ENCODE assay signal across 17 mouse cellular contexts in the genomic region with DNA sequence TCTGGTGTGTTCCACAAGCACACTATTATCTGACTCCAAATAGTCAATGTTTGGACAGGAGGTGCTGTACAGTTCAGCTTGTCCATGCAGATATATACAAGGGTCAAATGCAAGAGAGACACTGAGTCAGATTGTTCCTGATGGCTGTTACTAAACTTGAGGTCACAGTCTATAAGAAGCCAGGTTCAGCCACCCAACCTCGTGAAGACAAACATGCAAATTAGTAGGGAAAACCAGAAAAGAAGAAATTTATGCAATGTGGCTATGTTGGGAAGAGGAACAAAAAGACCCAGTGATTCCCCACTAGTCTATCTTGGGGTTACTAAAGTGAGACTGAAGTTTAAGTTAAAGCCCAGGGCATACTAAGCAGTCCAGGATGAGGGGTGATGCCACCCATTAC. TPM values are rescaled to one million over a fixed set of nuclear protein-coding genes. Genes with fewer than 3 reads are reported as not detected.
DNase-seq lines count a peak whose midpoint lies in the region; ATAC-seq lines count a peak whose summit lies in the region.
"Had no signal": no experiment of that assay in that cellular context is flagged by ENCODE, and none has a peak within 500 bp of the region (broad histone marks: within the 10 kb centered on the region; RNA-seq: fewer than 3 reads in every experiment).

No protein-coding gene starts in this region.

- H3K36me3 ChIP-seq in forebrain, embryonic 12.5 days (replicated peaks): peaks cover 3% of the 10 kb centered on the region
- H3K36me3 ChIP-seq in forebrain, embryonic 11.5 days (ENCODE audit: control insufficient read depth, insufficient read depth, low read length): no peaks in the 10 kb centered on the region
- peaks cover 1% of the 10 kb centered on the region for H3K36me3 ChIP-seq in embryonic facial prominence, embryonic 12.5 days
- H3K36me3 ChIP-seq in hindbrain, embryonic 15.5 days: 0 out of 2 replicates have a peak, but pooled peaks cover 5% of the 10 kb centered on the region
- H3K36me3 ChIP-seq in midbrain, embryonic 14.5 days (ENCODE audit: control insufficient read depth, insufficient read depth, low read length): peaks cover 5% of the 10 kb centered on the region; the same call in 1 of the 2 replicates
- H3K36me3 ChIP-seq: liver, embryonic 15.5 days had no signal

- H3K27ac ChIP-seq in forebrain, embryonic 12.5 days: no peak overlapping the region
- H3K27ac ChIP-seq in forebrain, embryonic 11.5 days (ENCODE audit: low read depth, low read length): no peak overlapping the region
- H3K27ac ChIP-seq in embryonic facial prominence, embryonic 12.5 days: no peak overlapping the region
- H3K27ac ChIP-seq in hindbrain, embryonic 15.5 days (replicated peaks): no peak overlapping the region
- peak overlapping the region; percentile 95; the same call in 1 of the 2 replicates for H3K27ac ChIP-seq in midbrain, embryonic 14.5 days (replicated peaks; ENCODE audit: low read depth, low read length)
- H3K27ac ChIP-seq: liver, embryonic 15.5 days had no signal

- H3K27me3 ChIP-seq in forebrain, embryonic 12.5 days: no peaks in the 10 kb centered on the region
- no peaks in the 10 kb centered on the region for H3K27me3 ChIP-seq in forebrain, embryonic 11.5 days (ENCODE audit: control insufficient read depth, insufficient read depth, low read length)
- no peaks in the 10 kb centered on the region for H3K27me3 ChIP-seq in embryonic facial prominence, embryonic 12.5 days
- no peaks in the 10 kb centered on the region for H3K27me3 ChIP-seq in hindbrain, embryonic 15.5 days
- no peaks in the 10 kb centered on the region for H3K27me3 ChIP-seq in midbrain, embryonic 14.5 days (ENCODE audit: control insufficient read depth, insufficient read depth, low read length)

- H3K9me3 ChIP-seq in forebrain, embryonic 12.5 days: no peaks in the 10 kb centered on the region
- no peaks in the 10 kb centered on the region for H3K9me3 ChIP-seq in forebrain, embryonic 11.5 days (ENCODE audit: control insufficient read depth, low read length)
- no peaks in the 10 kb centered on the region for H3K9me3 ChIP-seq in embryonic facial prominence, embryonic 12.5 days
- H3K9me3 ChIP-seq in hindbrain, embryonic 15.5 days: no peaks in the 10 kb centered on the region
- H3K9me3 ChIP-seq in midbrain, embryonic 14.5 days (ENCODE audit: control insufficient read depth, low read length): no peaks in the 10 kb centered on the region
- H3K9me3 ChIP-seq: liver, embryonic 15.5 days had no signal

- peak overlapping the region; percentile 72 for H3K4me2 ChIP-seq in forebrain, embryonic 12.5 days
- no peak overlapping the region for H3K4me2 ChIP-seq in forebrain, embryonic 11.5 days (ENCODE audit: low read depth, low read length, severe bottlenecking)
- 0 out of 2 replicates have a peak overlapping the region, but pooled peaks have one; percentile 72 for H3K4me2 ChIP-seq in embryonic facial prominence, embryonic 12.5 days (replicated peaks)
- H3K4me2 ChIP-seq in hindbrain, embryonic 15.5 days: peak overlapping the region; percentile 67; the same call in 1 of the 2 replicates
- peak overlapping the region; percentile 72 for H3K4me2 ChIP-seq in midbrain, embryonic 14.5 days (ENCODE audit: low read length)
- H3K4me2 ChIP-seq: liver, embryonic 15.5 days had no signal

- ATAC-seq in forebrain, embryonic 12.5 days (ENCODE audit: low FRiP score): no peak
- no peak for ATAC-seq in forebrain, embryonic 11.5 days (replicated peaks; ENCODE audit: low FRiP score)
- ATAC-seq in embryonic facial prominence, embryonic 12.5 days (ENCODE audit: insufficient number of reproducible peaks, insufficient read depth, low FRiP score, low TSS enrichment): no peak
- ATAC-seq in hindbrain, embryonic 15.5 days (ENCODE audit: low FRiP score, low read depth): no peak
- no peak for ATAC-seq in midbrain, embryonic 14.5 days (ENCODE audit: low FRiP score, low TSS enrichment)
- ATAC-seq: inflammation-experienced regulatory T-cells, adult 6 months had no signal

- WGBS in forebrain, embryonic 12.5 days: 23% methylated on average over 1 of the region's 1 CpGs
- 26% methylated on average over 1 of the region's 1 CpGs for whole genome bisulfite sequencing in forebrain, embryonic 11.5 days
- 62% methylated on average over 1 of the region's 1 CpGs for WGBS in embryonic facial prominence, embryonic 12.5 days
- WGBS in hindbrain, embryonic 15.5 days: 18% methylated on average over 1 of the region's 1 CpGs
- WGBS in midbrain, embryonic 14.5 days: 9% methylated on average over 1 of the region's 1 CpGs

- DNase-seq in forebrain, embryonic 11.5 days (ENCODE audit: low spot score): no peak
- DNase-seq in midbrain, embryonic 14.5 days: no peak
- DNase-seq in heart, postnatal 10 days: no peak
- no peak for DNase-seq in left cerebral cortex, postnatal 36 days (ENCODE audit: low spot score in 2 of 2)
- DNase-seq in urinary bladder, postnatal 25 days (ENCODE audit: low spot score): no peak
- DNase-seq: adrenal gland, postnatal 14 days; cerebellum, postnatal 14 days; kidney, adult 2 months; kidney, postnatal 10 days; right cerebral cortex, postnatal 4 days; thymus, postnatal 14 days had no signal

- no peak overlapping the region for H3K4me3 ChIP-seq in forebrain, embryonic 12.5 days (replicated peaks)
- no peak overlapping the region for H3K4me3 ChIP-seq in forebrain, embryonic 11.5 days (ENCODE audit: low read depth, low read length)
- no peak overlapping the region for H3K4me3 ChIP-seq in embryonic facial prominence, embryonic 12.5 days
- peak overlapping the region; percentile 10; the same call in 1 of the 2 replicates for H3K4me3 ChIP-seq in hindbrain, embryonic 15.5 days
- H3K4me3 ChIP-seq in midbrain, embryonic 14.5 days (replicated peaks; ENCODE audit: low read depth, low read length): peak overlapping the region; percentile 70; the same call in 1 of the 2 replicates
- H3K4me3 ChIP-seq: liver, embryonic 15.5 days had no signal

- intact Hi-C loops in heart, postnatal 10 days (cut with DNase I): no loop called here
- intact Hi-C loops in left cerebral cortex, postnatal 36 days (cut with DNase I): no loop called here

- no peak overlapping the region for H3K9ac ChIP-seq in forebrain, embryonic 12.5 days
- no peak overlapping the region for H3K9ac ChIP-seq in forebrain, embryonic 11.5 days (ENCODE audit: low read length)
- H3K9ac ChIP-seq in embryonic facial prominence, embryonic 12.5 days: no peak overlapping the region
- no peak overlapping the region for H3K9ac ChIP-seq in hindbrain, embryonic 15.5 days
- no peak overlapping the region; the same call in 1 of the 2 replicates for H3K9ac ChIP-seq in midbrain, embryonic 14.5 days (replicated peaks; ENCODE audit: low read length)
- H3K9ac ChIP-seq: liver, embryonic 15.5 days had no signal

- H3K4me1 ChIP-seq in forebrain, embryonic 12.5 days: peaks cover 41% of the 10 kb centered on the region
- H3K4me1 ChIP-seq in forebrain, embryonic 11.5 days (replicated peaks; ENCODE audit: control insufficient read depth, insufficient read depth, low read length): peaks cover 9% of the 10 kb centered on the region; the same call in 1 of the 2 replicates
- peaks cover 16% of the 10 kb centered on the region; the same call in 1 of the 2 replicates for H3K4me1 ChIP-seq in embryonic facial prominence, embryonic 12.5 days
- H3K4me1 ChIP-seq in hindbrain, embryonic 15.5 days (replicated peaks): peaks cover 21% of the 10 kb centered on the region
- peaks cover 16% of the 10 kb centered on the region for H3K4me1 ChIP-seq in midbrain, embryonic 14.5 days (ENCODE audit: control insufficient read depth, insufficient read depth, low read length)
- H3K4me1 ChIP-seq: liver, embryonic 15.5 days had no signal

RNA-seq across cellular contexts. Expression of a gene that starts 0.9 kb away (rescaled TPM):
- 32.2 and 34.2 TPM in 2 replicates for polyA plus RNA-seq in forebrain, embryonic 12.5 days (2016; fragmentation: Nextera tagmentation; extraction: Ambion mirVana)
- 25.0 and 27.4 TPM in 2 replicates for polyA plus RNA-seq in forebrain, embryonic 11.5 days (2014; fragmentation: Nextera tagmentation; extraction: Ambion mirVana)
- 9.6 and 10.3 TPM in 2 replicates for polyA plus RNA-seq in embryonic facial prominence, embryonic 12.5 days (2016; fragmentation: Nextera tagmentation; extraction: Ambion mirVana)
- 47.0 and 50.7 TPM in 2 replicates for polyA plus RNA-seq in hindbrain, embryonic 15.5 days (2015; fragmentation: Nextera tagmentation; extraction: Ambion mirVana)
- 43.9 and 54.3 TPM in 2 replicates for polyA plus RNA-seq in midbrain, embryonic 14.5 days (2014; fragmentation: Nextera tagmentation; extraction: Ambion mirVana)
- total RNA-seq in heart, postnatal 10 days (2021): under 1 TPM; 0.40 to 0.50 TPM
- 1 to 10 TPM; 5.7 to 8.5 TPM for total RNA-seq in left cerebral cortex, postnatal 36 days (2021)
- total RNA-seq: MEL had no signal

RNA-seq across cellular contexts. Expression of a gene that starts 19.4 kb away (rescaled TPM):
- polyA plus RNA-seq in forebrain, embryonic 12.5 days (2016; fragmentation: Nextera tagmentation; extraction: Ambion mirVana): 17.9 and 18.3 TPM in 2 replicates
- polyA plus RNA-seq in forebrain, embryonic 11.5 days (2014; fragmentation: Nextera tagmentation; extraction: Ambion mirVana): 17.9 and 20.3 TPM in 2 replicates
- polyA plus RNA-seq in embryonic facial prominence, embryonic 12.5 days (2016; fragmentation: Nextera tagmentation; extraction: Ambion mirVana): 19.4 and 23.5 TPM in 2 replicates
- polyA plus RNA-seq in hindbrain, embryonic 15.5 days (2015; fragmentation: Nextera tagmentation; extraction: Ambion mirVana): 17.9 and 18.4 TPM in 2 replicates
- 21.4 and 23.7 TPM in 2 replicates for polyA plus RNA-seq in midbrain, embryonic 14.5 days (2014; fragmentation: Nextera tagmentation; extraction: Ambion mirVana)
- total RNA-seq in heart, postnatal 10 days (2021): 10 to 100 TPM; 10.1 to 17.0 TPM
- 10 to 100 TPM; 24.2 to 32.7 TPM for total RNA-seq in left cerebral cortex, postnatal 36 days (2021)
- total RNA-seq: MEL had no signal

RNA-seq across cellular contexts. Expression of a gene that starts 22.6 kb away (rescaled TPM):
- 56.3 and 56.5 TPM in 2 replicates for polyA plus RNA-seq in forebrain, embryonic 12.5 days (2016; fragmentation: Nextera tagmentation; extraction: Ambion mirVana)
- polyA plus RNA-seq in forebrain, embryonic 11.5 days (2014; fragmentation: Nextera tagmentation; extraction: Ambion mirVana): 45.8 and 48.1 TPM in 2 replicates
- polyA plus RNA-seq in embryonic facial prominence, embryonic 12.5 days (2016; fragmentation: Nextera tagmentation; extraction: Ambion mirVana): 49.0 and 51.2 TPM in 2 replicates
- 35.7 and 36.2 TPM in 2 replicates for polyA plus RNA-seq in hindbrain, embryonic 15.5 days (2015; fragmentation: Nextera tagmentation; extraction: Ambion mirVana)
- polyA plus RNA-seq in midbrain, embryonic 14.5 days (2014; fragmentation: Nextera tagmentation; extraction: Ambion mirVana): 67.6 and 81.3 TPM in 2 replicates
- 10 to 100 TPM; 43.4 to 44.3 TPM for total RNA-seq in heart, postnatal 10 days (2021)
- total RNA-seq in left cerebral cortex, postnatal 36 days (2021): 10 to 100 TPM; 66.0 to 88.5 TPM

Comparison
In these comparisons a context has a peak if more than half of its experiments do, and no peak if none do; other contexts are left out.
1. H3K4me3 ChIP-seq: peak in hindbrain, embryonic 15.5 days (single experiment) and midbrain, embryonic 14.5 days (single experiment); none in forebrain, embryonic 12.5 days (single experiment), forebrain, embryonic 11.5 days (single experiment) and embryonic facial prominence, embryonic 12.5 days (single experiment).